Mouse (Mus musculus) myocyte (in vitro differentiated cells): ENCODE measurements around the gene Mpp6. TPM values are rescaled to one million over a fixed set of nuclear protein-coding genes. Genes with fewer than 3 reads are reported as not detected.

ENCODE experiments used
- H3K27me3 ChIP-seq: one replicate; pipeline ENCODE4 v1.6.1; 2011; ENCODE audit not compliant: control insufficient read depth, insufficient read depth, insufficient read length
- H3K36me3 ChIP-seq: one replicate; pipeline ENCODE4 v1.6.1; 2011; ENCODE audit not compliant: control insufficient read depth, insufficient read depth
- H3K4me2 ChIP-seq: one replicate; pipeline ENCODE4 v1.6.1; 2011; ENCODE audit warnings: low read depth, control low read depth
- H3K4me3 ChIP-seq: one replicate; pipeline ENCODE4 v1.5.1; 2011; ENCODE audit warnings: mild to moderate bottlenecking, control low read depth, moderate library complexity
- H3K79me2 ChIP-seq: one replicate; pipeline ENCODE4 v1.6.1; 2011; ENCODE audit not compliant: control insufficient read depth, insufficient read depth
- H3ac ChIP-seq: one replicate; pipeline ENCODE4 v1.6.1; 2011; ENCODE audit not compliant: control insufficient read depth, insufficient read length
- CEBPB ChIP-seq: IDR thresholded peaks from 2 replicates; pipeline ENCODE4 v1.6.1; 2011; ENCODE audit warnings: mild to moderate bottlenecking, moderate library complexity; ENCODE audit not compliant: poor library complexity, insufficient read depth, severe bottlenecking
- E2F4 ChIP-seq: IDR thresholded peaks from one replicate; pipeline ENCODE4 v1.6.1; 2011; ENCODE audit warnings: mild to moderate bottlenecking, control low read depth, moderate library complexity; ENCODE audit not compliant: insufficient read depth
- MAX ChIP-seq: IDR thresholded peaks from one replicate; pipeline ENCODE4 v1.6.1; 2011; ENCODE audit warnings: low read depth, mild to moderate bottlenecking, control low read depth
- MYOD1 ChIP-seq, 3 experiments: IDR thresholded peaks; one replicate each; pipeline ENCODE4 v1.6.1; 2011; ENCODE audit warnings: control low read depth in 2 of 3, low read depth in 2 of 3, mild to moderate bottlenecking in 2 of 3, moderate library complexity in 1 of 3; ENCODE audit not compliant: insufficient read length in 2 of 3, control insufficient read depth in 1 of 3
- MYOG ChIP-seq, 3 experiments: IDR thresholded peaks; one replicate each; pipeline ENCODE4 v1.6.1; 2011; ENCODE audit warnings: control low read depth in 2 of 3, low read depth in 2 of 3, mild to moderate bottlenecking in 2 of 3; ENCODE audit not compliant: insufficient read length in 2 of 3, control insufficient read depth in 1 of 3, insufficient read depth in 1 of 3
- POLR2A ChIP-seq: IDR thresholded peaks from one replicate; pipeline ENCODE4 v1.6.1; 2011; ENCODE audit warnings: low read depth, mild to moderate bottlenecking, control low read depth, moderate library complexity; ENCODE audit not compliant: insufficient read length
- POLR2AphosphoS2 ChIP-seq: IDR thresholded peaks from one replicate; pipeline ENCODE4 v1.6.1; 2011; ENCODE audit warnings: low read depth, control low read depth; ENCODE audit not compliant: insufficient read length
- REST ChIP-seq: IDR thresholded peaks from one replicate; pipeline ENCODE4 v1.6.1; 2011; ENCODE audit warnings: mild to moderate bottlenecking, control low read depth, moderate library complexity; ENCODE audit not compliant: insufficient read depth, insufficient read length
- SRF ChIP-seq: IDR thresholded peaks from one replicate; pipeline ENCODE4 v1.6.1; 2011; ENCODE audit warnings: low read depth; ENCODE audit not compliant: control insufficient read depth, insufficient read length
- TCF12 ChIP-seq: IDR thresholded peaks from one replicate; pipeline ENCODE4 v1.6.1; 2011; ENCODE audit warnings: mild to moderate bottlenecking, control low read depth; ENCODE audit not compliant: poor library complexity, insufficient read depth, severe bottlenecking
- TCF3 ChIP-seq: IDR thresholded peaks from one replicate; pipeline ENCODE4 v1.6.1; 2011; ENCODE audit warnings: low read depth, control low read depth; ENCODE audit not compliant: insufficient read length
- USF1 ChIP-seq: IDR thresholded peaks from one replicate; pipeline ENCODE4 v1.6.1; 2011; ENCODE audit warnings: low read depth, mild to moderate bottlenecking, control low read depth, moderate library complexity
- polyA plus RNA-seq: library from polyadenylated mRNA; unstranded; fragments of >200 nt; fragmentation: generic; extraction: Trizol; gene quantifications from one replicate; pipeline ENCODE4 v1.2.1, GENCODE M21; 2012; ENCODE audit warnings: missing spikeins

Mpp6 gene
- polyA plus RNA-seq, 1 experiment = 17.2 TPM

- Histone ChIP-seq H3K4me3 (no peak overlapping the region), H3K27me3 (no peaks in the 10 kb centered on the region), H3K79me2 (no peaks in the 10 kb centered on the region), H3ac (no peak overlapping the region), H3K36me3 (no peaks in the 10 kb centered on the region), H3K4me2 (no peak overlapping the region)
- TF ChIP-seq MAX = no peak
- no peak for TF ChIP-seq CEBPB
- TF ChIP-seq USF1 = no peak
- no peak for TF ChIP-seq MYOG (IDR thresholded peaks at IDR 0.05; ENCODE audit: control insufficient read depth in 1 of 3, insufficient read depth in 1 of 3, insufficient read length in 2 of 3, low read depth in 2 of 3)
- TF ChIP-seq SRF = no peak
- no peak for TF ChIP-seq TCF12
- TF ChIP-seq E2F4 = no peak
- TF ChIP-seq REST = no peak
- TF ChIP-seq TCF3 = no peak
- TF ChIP-seq POLR2A = no peak
- no peak for TF ChIP-seq MYOD1 (IDR thresholded peaks at IDR 0.05; ENCODE audit: control insufficient read depth in 1 of 3, insufficient read length in 2 of 3, low read depth in 2 of 3)
- TF ChIP-seq POLR2AphosphoS2 = no peak
Observed at GRCm38 (mm10) chr6:50149378-50149777, 39.3 kb downstream of the Mpp6 start.

GRCm38 (mm10) chr6:50159842-50160241 is 49.8 kb downstream of the Mpp6 start:
- Histone ChIP-seq H3K4me3 (no peak overlapping the region), H3ac (no peak overlapping the region), H3K36me3 (no peaks in the 10 kb centered on the region), H3K4me2 (no peak overlapping the region), H3K79me2 (no peaks in the 10 kb centered on the region), H3K27me3 (no peaks in the 10 kb centered on the region)
- no peak for TF ChIP-seq SRF
- no peak for TF ChIP-seq CEBPB
- TF ChIP-seq E2F4 = no peak

DNA sequence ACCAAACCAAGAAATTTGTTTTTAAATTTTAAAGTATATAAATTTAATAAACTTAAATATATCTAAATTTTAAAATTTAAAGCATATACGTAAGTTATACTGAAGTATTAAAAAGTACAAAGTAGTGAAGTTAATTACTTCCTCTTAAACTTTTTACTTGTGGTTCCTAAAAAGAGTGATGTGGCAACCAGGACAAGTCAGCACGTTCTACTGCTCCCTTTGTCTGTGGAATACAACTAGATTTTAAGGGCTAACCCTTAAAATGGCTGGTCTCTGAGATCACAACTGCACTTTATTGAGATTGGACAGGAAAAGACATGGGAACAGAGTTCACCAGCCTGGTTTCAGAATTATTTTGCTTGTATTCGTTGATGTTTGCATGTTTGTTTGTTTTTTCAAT is 53.0 kb downstream of the Mpp6 start:
- Histone ChIP-seq H3ac (no peak overlapping the region), H3K79me2 (no peaks in the 10 kb centered on the region), H3K27me3 (no peaks in the 10 kb centered on the region), H3K4me2 (no peak overlapping the region), H3K4me3 (no peak overlapping the region), H3K36me3 (no peaks in the 10 kb centered on the region)
- TF ChIP-seq MYOD1 (IDR thresholded peaks at IDR 0.05; ENCODE audit: control insufficient read depth in 1 of 3, insufficient read length in 2 of 3, low read depth in 2 of 3) (no peak), TCF12 (no peak), CEBPB (no peak), E2F4 (no peak), TCF3 (no peak), POLR2A (no peak)

GRCm38 (mm10) chr6:50168821-50169220 is 58.8 kb downstream of the Mpp6 start:
- no peaks in the 10 kb centered on the region for H3K36me3 ChIP-seq
- H3K79me2 ChIP-seq = no peaks in the 10 kb centered on the region
- no peak overlapping the region for H3K4me2 ChIP-seq

DNA sequence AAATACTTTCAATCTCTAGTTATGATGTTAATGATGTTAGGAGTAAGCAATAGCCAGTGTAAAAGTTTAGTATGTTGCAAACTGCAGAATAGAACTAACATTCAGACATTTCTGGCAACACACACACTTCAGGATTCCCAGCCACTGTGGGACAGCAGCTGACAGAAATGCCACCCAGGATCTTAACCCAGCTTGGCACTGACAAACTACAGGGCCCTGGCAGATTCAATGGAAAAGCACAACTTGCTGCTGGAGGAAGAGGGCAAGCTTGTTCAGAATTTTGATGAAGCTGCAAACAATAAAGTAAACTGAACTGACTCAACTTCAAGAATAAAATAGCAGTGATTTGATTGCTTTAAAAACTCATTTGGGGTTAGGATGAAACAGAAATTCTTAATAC is 59.7 kb downstream of the Mpp6 start:
- no peaks in the 10 kb centered on the region for H3K27me3 ChIP-seq
- no peak overlapping the region for H3ac ChIP-seq
- no peak overlapping the region for H3K4me2 ChIP-seq
- no peaks in the 10 kb centered on the region for H3K79me2 ChIP-seq
- H3K4me3 ChIP-seq = no peak overlapping the region
- H3K36me3 ChIP-seq = no peaks in the 10 kb centered on the region
- TF ChIP-seq MAX (no peak), TCF3 (no peak), USF1 (no peak), MYOD1 (IDR thresholded peaks at IDR 0.05; ENCODE audit: control insufficient read depth in 1 of 3, insufficient read length in 2 of 3, low read depth in 2 of 3) (no peak), POLR2A (no peak), E2F4 (no peak), MYOG (IDR thresholded peaks at IDR 0.05; ENCODE audit: control insufficient read depth in 1 of 3, insufficient read depth in 1 of 3, insufficient read length in 2 of 3, low read depth in 2 of 3) (no peak), POLR2AphosphoS2 (no peak), TCF12 (no peak), CEBPB (no peak), SRF (no peak), REST (no peak)

More at GRCm38 (mm10) chr6:50168821-50169220, 58.8 kb downstream of the Mpp6 start:
- no peak overlapping the region for H3K4me3 ChIP-seq
- H3ac ChIP-seq = no peak overlapping the region
- no peak for TF ChIP-seq TCF12
- TF ChIP-seq USF1 = no peak
- TF ChIP-seq CEBPB = no peak
- no peak for TF ChIP-seq MYOG (IDR thresholded peaks at IDR 0.05; ENCODE audit: control insufficient read depth in 1 of 3, insufficient read depth in 1 of 3, insufficient read length in 2 of 3, low read depth in 2 of 3)
- no peak for TF ChIP-seq POLR2AphosphoS2
- TF ChIP-seq TCF3 = no peak
- no peaks in the 10 kb centered on the region for H3K27me3 ChIP-seq
